Mouse (Mus musculus) erythroblast, embryonic 14.5 days (primary cell): ENCODE measurements around the gene Negr1.

Experiments
- GATA1 ChIP-seq: IDR thresholded peaks from 2 replicates; pipeline ENCODE4 v1.6.1; 2012; ENCODE audit warnings: low read length, inconsistent platforms, mixed read lengths
- TAL1 ChIP-seq: IDR thresholded peaks from 3 replicates; pipeline ENCODE4 v1.6.1; 2012; ENCODE audit warnings: low read length, inconsistent platforms, mixed read lengths

- no peak for TF ChIP-seq GATA1
- no peak for TF ChIP-seq TAL1
Observed at GRCm38 (mm10) chr3:156526461-156526933, 35.1 kb upstream of the Negr1 start.
